Mouse (Mus musculus): ENCODE results near the gene Smad3.

- TF ChIP-seq CTCF (IDR thresholded peaks at IDR 0.05; ENCODE audit: insufficient read depth, low read length) (no peak), POLR2A (IDR thresholded peaks at IDR 0.05; ENCODE audit: borderline replicate concordance, extremely low read depth, low read depth, low read length) (no peak)
Measured at GRCm38 (mm10) chr9:63703236-63703785, 54.5 kb downstream of the Smad3 start.
